Mouse (Mus musculus): ENCODE measurements around the gene Slc27a3. TPM values are rescaled to one million over a fixed set of nuclear protein-coding genes. Genes with fewer than 3 reads are reported as not detected.
A peak's percentile ranks its signal among the peaks of the same experiment; 100 is the strongest.

Gene Slc27a3
- total and polyA plus RNA-seq, 3 experiments: 1.3 to 2.6 (median 1.9) TPM

DNA sequence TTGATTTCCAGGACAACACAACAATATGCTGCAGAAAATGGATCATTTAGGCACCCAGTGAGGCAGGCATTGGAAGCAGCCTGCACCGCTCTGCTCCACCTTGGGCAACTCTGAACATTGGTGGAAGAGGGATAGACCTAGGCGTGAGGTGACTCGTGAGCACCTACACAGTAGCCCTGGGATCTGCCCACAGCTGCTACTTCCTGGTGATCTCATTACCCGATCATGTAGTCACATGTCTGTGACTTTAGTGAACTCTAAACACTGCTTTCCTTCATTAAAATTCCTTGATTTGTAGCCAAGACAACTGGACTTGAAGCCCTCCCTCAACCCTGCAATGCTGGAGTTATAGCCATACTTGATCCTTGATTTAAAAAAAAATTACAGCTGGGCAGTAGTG lies 15.4 kb downstream of the Slc27a3 start:
- Histone ChIP-seq H3K4me3 (replicated peaks in 1 of 3; ENCODE audit: low read depth in 2 of 3, low read length in 2 of 3, poor library complexity in 1 of 3) (no peak overlapping the region), H3K27me3 (replicated peaks) (no peaks in the 10 kb centered on the region), H3K36me3 (replicated peaks in 1 of 2; ENCODE audit: control insufficient read depth in 1 of 2, insufficient read depth in 1 of 2, low read length in 1 of 2) (no peaks in the 10 kb centered on the region), H3K79me2 (replicated peaks; ENCODE audit: control insufficient read depth, extremely low read depth, insufficient read depth, poor library complexity, severe bottlenecking) (no peaks in the 10 kb centered on the region), H3K9me3 (replicated peaks; ENCODE audit: low read length) (peaks cover 3% of the 10 kb centered on the region), H3K9ac (ENCODE audit: insufficient read depth, low read depth) (no peak overlapping the region), H3K27ac (ENCODE audit: insufficient read depth, low read depth) (no peak overlapping the region), H3K4me1 (ENCODE audit: control insufficient read depth in 1 of 2, insufficient read depth in 2 of 2) (peaks cover 4 to 21% of the 10 kb centered on the region in 2 experiments; a peak in 3 of 4 replicates), H3K4me2 (ENCODE audit: insufficient read depth, low read depth, poor library complexity, severe bottlenecking) (no peak overlapping the region)
- TF ChIP-seq CHD1 (IDR thresholded peaks at IDR 0.05; ENCODE audit: low read depth, low read length) (no peak), MAX (IDR thresholded peaks at IDR 0.05; ENCODE audit: low read length) (no peak), TBP (conservative IDR thresholded peaks at IDR 0.05; ENCODE audit: low read depth, low read length) (no peak), RAD21 (IDR thresholded peaks at IDR 0.05; ENCODE audit: low read depth, low read length) (no peak), ZKSCAN1 (IDR thresholded peaks at IDR 0.05; ENCODE audit: borderline replicate concordance, low read depth, low read length) (no peak), CTCF (conservative IDR thresholded peaks at IDR 0.05 in 1 of 2, IDR thresholded peaks at IDR 0.05 in 1 of 2; ENCODE audit: low read depth in 2 of 2, low read length in 2 of 2) (no peak), PAX5 (IDR thresholded peaks at IDR 0.05; ENCODE audit: low read length) (no peak), MXI1 (IDR thresholded peaks at IDR 0.05; ENCODE audit: low read depth, low read length) (no peak), UBTF (IDR thresholded peaks at IDR 0.05; ENCODE audit: low read depth, low read length) (no peak), POLR2AphosphoS2 (IDR thresholded peaks at IDR 0.05; ENCODE audit: low read depth, low read length) (no peak), CHD2 (IDR thresholded peaks at IDR 0.05; ENCODE audit: low read length) (no peak), BHLHE40 (IDR thresholded peaks at IDR 0.05; ENCODE audit: low read depth, low read length) (no peak), EP300 (IDR thresholded peaks at IDR 0.05; ENCODE audit: low read length) (no peak), MEF2A (IDR thresholded peaks at IDR 0.05; ENCODE audit: borderline replicate concordance, low read depth, low read length) (no peak), MAZ (IDR thresholded peaks at IDR 0.05; ENCODE audit: low read depth, low read length) (no peak)
- in situ Hi-C loops (cut with MboI; ENCODE audit: low pct_ligation_motif_present, low pct_unique_long_range_greater_than_20kb, low sequenced_read_pairs): loop anchor here (5.0 to 10.0 kb wide), 2 partner anchors 80 to 152 kb away; partner anchors contain the start of gene Gatad2b
- DNase-seq (ENCODE audit: extremely low read depth): no peak
- dilution Hi-C loops (cut with MboI; ENCODE audit: extremely low pct_ligation_motif_present, extremely low pct_unique_long_range_greater_than_20kb, low sequenced_read_pairs): no loop called here

DNA sequence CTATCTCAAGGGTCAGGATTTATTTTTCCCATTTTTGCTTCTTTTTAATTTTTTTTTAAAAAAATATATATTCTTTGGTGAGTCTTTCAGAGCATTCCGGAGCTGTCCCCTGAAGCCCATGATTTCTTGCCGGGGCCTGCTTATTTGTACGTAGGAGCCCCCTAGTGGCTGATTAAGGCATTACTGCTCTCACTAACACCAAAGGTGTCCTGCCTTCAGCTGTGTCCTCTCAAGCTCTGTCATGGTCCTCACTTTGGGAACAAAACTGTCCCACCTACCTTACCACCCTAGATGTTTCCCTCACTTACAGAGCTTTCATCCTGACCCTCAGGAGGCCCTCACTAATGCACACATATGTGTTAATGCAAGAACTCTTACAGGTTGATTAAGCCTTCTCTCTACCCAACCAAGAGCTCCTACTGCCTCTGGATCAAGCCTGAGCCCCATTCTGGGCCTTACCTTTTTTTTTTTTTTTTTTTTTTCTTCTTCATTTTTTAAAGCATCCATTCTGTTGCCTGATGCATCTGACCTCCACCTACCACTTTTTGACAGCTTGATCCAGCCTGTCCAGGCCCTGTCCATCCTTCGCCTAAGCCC lies 16.2 kb downstream of the Slc27a3 start:
- H3K4me2 ChIP-seq (ENCODE audit: insufficient read depth, low read depth, poor library complexity, severe bottlenecking): no peak overlapping the region
- no peak overlapping the region for H3K27ac ChIP-seq (ENCODE audit: insufficient read depth, low read depth)
- TF ChIP-seq HCFC1 (IDR thresholded peaks at IDR 0.05; ENCODE audit: low read depth, low read length) (no peak), BHLHE40 (IDR thresholded peaks at IDR 0.05; ENCODE audit: low read depth, low read length) (no peak), SIN3A (IDR thresholded peaks at IDR 0.05; ENCODE audit: low read length) (0 out of 2 replicates have a peak, but pooled peaks have one; percentile 38), RAD21 (IDR thresholded peaks at IDR 0.05; ENCODE audit: low read depth, low read length) (peak; percentile 88), E2F4 (IDR thresholded peaks at IDR 0.05; ENCODE audit: insufficient replicate concordance, low read depth, low read length) (no peak), CHD2 (IDR thresholded peaks at IDR 0.05; ENCODE audit: low read length) (no peak), RCOR1 (conservative IDR thresholded peaks at IDR 0.05; ENCODE audit: low read depth, low read length) (no peak), USF2 (conservative IDR thresholded peaks at IDR 0.05; ENCODE audit: low read depth, low read length) (no peak), CTCF (conservative IDR thresholded peaks at IDR 0.05 in 1 of 2, IDR thresholded peaks at IDR 0.05 in 1 of 2; ENCODE audit: low read depth in 2 of 2, low read length in 2 of 2) (peak; percentile 92 to 94), SMC3 (IDR thresholded peaks at IDR 0.05; ENCODE audit: low read depth, low read length) (peak; percentile 85), ZMIZ1 (IDR thresholded peaks at IDR 0.05; ENCODE audit: low read depth, low read length) (no peak), TBP (conservative IDR thresholded peaks at IDR 0.05; ENCODE audit: low read depth, low read length) (no peak), JUND (conservative IDR thresholded peaks at IDR 0.05; ENCODE audit: low read depth, low read length) (peak; percentile 19; the same call in 1 of the 2 replicates), ETS1 (conservative IDR thresholded peaks at IDR 0.05; ENCODE audit: low read depth, low read length) (no peak), MXI1 (IDR thresholded peaks at IDR 0.05; ENCODE audit: low read depth, low read length) (no peak), MEF2A (IDR thresholded peaks at IDR 0.05; ENCODE audit: borderline replicate concordance, low read depth, low read length) (no peak), ZC3H11A (IDR thresholded peaks at IDR 0.05; ENCODE audit: low read depth, low read length) (peak; percentile 70), PAX5 (IDR thresholded peaks at IDR 0.05; ENCODE audit: low read length) (no peak), ZKSCAN1 (IDR thresholded peaks at IDR 0.05; ENCODE audit: borderline replicate concordance, low read depth, low read length) (no peak), TCF12 (IDR thresholded peaks at IDR 0.05; ENCODE audit: low read depth, low read length) (peak; percentile 21; the same call in 1 of the 2 replicates), MYC (IDR thresholded peaks at IDR 0.05; ENCODE audit: low read depth, low read length) (peak; percentile 62; the same call in 1 of the 2 replicates), ZNF384 (IDR thresholded peaks at IDR 0.05; ENCODE audit: low read depth, low read length) (peak; percentile 31; the same call in 1 of the 2 replicates), IRF4 (IDR thresholded peaks at IDR 0.05; ENCODE audit: low read depth, low read length) (peak; percentile 32; the same call in 1 of the 2 replicates), USF1 (IDR thresholded peaks at IDR 0.05; ENCODE audit: low read depth, low read length) (no peak)
- no peaks in the 10 kb centered on the region for H3K27me3 ChIP-seq (replicated peaks)
- H3K9ac ChIP-seq (ENCODE audit: insufficient read depth, low read depth): no peak overlapping the region
- in situ Hi-C loops (cut with MboI; ENCODE audit: low pct_ligation_motif_present, low pct_unique_long_range_greater_than_20kb, low sequenced_read_pairs): loop anchor here (5.0 to 10.0 kb wide), 2 partner anchors 79 to 151 kb away; partner anchors contain the start of gene Gatad2b
- dilution Hi-C loops (cut with MboI; ENCODE audit: extremely low pct_ligation_motif_present, extremely low pct_unique_long_range_greater_than_20kb, low sequenced_read_pairs): no loop called here
- H3K79me2 ChIP-seq (replicated peaks; ENCODE audit: control insufficient read depth, extremely low read depth, insufficient read depth, poor library complexity, severe bottlenecking): no peaks in the 10 kb centered on the region
- peaks cover 8 to 24% of the 10 kb centered on the region in 2 experiments for H3K4me1 ChIP-seq (ENCODE audit: control insufficient read depth in 1 of 2, insufficient read depth in 2 of 2)
- H3K9me3 ChIP-seq (replicated peaks; ENCODE audit: low read length): no peaks in the 10 kb centered on the region
- DNase-seq (ENCODE audit: extremely low read depth): peak; percentile 85
- H3K36me3 ChIP-seq (replicated peaks in 1 of 2; ENCODE audit: control insufficient read depth in 1 of 2, insufficient read depth in 1 of 2, low read length in 1 of 2): no peaks in the 10 kb centered on the region
- H3K4me3 ChIP-seq (replicated peaks in 1 of 3; ENCODE audit: low read depth in 2 of 3, low read length in 2 of 3, poor library complexity in 1 of 3): no peak overlapping the region

Data from CH12.LX (cell line).